Mouse (Mus musculus) left cerebral cortex, adult 18-20 months (tissue): ENCODE results near the gene Tcea2. TPM values are rescaled to one million over a fixed set of nuclear protein-coding genes. Genes with fewer than 3 reads are reported as not detected.
A peak's percentile ranks its signal among the peaks of the same experiment; 100 is the strongest.

Source experiments
- DNase-seq, 2 experiments: peaks; one replicate each; pipeline ENCODE4 v3.0.0; 2021 to 2022; ENCODE audit warnings: low spot score in 2 of 2, mixed read lengths in 1 of 2
- total RNA-seq, 2 experiments: library from RNA; stranded (reverse); gene quantifications; 2 replicates each; pipeline ENCODE4 v1.2.3; 2021

Gene Tcea2
- total RNA-seq, 2 experiments from 2014 or later, result 58.3 to 59.3 TPM

- DNase-seq, result no peak
Observed at GRCm38 (mm10) chr2:181698241-181698640, 18.1 kb downstream of the Tcea2 start, which contains the start of gene Lkaaear1. Gene Lkaaear1, minus strand, starts transcription at chr2:181698442.

DNA sequence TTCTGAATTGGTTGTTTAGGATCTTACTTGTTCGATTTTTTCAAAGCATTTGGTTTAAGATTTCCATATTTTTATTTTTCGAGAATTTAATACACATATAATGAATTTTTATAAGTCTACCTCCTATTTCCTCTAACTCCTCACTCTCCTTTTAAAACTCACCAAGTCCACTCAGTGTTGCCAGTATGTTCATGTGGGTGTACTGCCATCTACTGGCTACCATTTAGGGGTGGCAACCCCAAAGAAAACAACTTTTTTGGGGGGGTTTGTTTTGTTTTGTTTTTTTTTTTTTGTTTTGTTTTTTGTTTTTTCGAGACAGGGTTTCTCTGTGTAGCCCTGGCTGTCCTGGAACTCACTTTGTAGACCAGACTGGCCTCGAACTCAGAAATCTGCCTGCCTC is 26.6 kb downstream of the Tcea2 start:
- no peak for DNase-seq

GRCm38 (mm10) chr2:181713749-181714148 is 33.6 kb downstream of the Tcea2 start:
- peak; percentile 48 to 66 for DNase-seq

GRCm38 (mm10) chr2:181714903-181715326 is 34.8 kb downstream of the Tcea2 start, which contains the start of gene Oprl1:
Gene Oprl1, plus strand, starts transcription at chr2:181715016.
- peak; percentile 63 to 74 for DNase-seq

- DNase-seq, result no peak
Observed at GRCm38 (mm10) chr2:181715382-181715781, 35.3 kb downstream of the Tcea2 start.

DNA sequence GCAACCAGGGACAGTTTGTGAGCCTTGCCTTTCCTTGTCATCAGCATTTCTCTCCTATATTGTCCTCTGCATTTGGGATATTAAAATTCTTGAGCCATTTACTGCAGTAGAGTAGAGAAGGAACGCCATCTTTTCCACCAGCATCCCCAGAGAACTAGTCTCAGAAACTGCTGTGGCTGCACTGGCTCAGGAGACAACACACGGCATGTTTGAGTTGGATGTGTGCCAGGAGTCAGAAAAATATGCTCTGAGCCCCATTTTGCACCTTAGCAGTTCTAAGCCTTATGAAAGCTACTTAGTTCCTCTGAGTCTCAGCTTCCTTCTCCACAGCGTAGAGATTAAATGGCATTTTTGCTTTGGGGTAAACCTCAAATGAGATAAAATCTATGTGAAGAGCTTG is 36.9 kb downstream of the Tcea2 start:
- DNase-seq, result no peak

DNA sequence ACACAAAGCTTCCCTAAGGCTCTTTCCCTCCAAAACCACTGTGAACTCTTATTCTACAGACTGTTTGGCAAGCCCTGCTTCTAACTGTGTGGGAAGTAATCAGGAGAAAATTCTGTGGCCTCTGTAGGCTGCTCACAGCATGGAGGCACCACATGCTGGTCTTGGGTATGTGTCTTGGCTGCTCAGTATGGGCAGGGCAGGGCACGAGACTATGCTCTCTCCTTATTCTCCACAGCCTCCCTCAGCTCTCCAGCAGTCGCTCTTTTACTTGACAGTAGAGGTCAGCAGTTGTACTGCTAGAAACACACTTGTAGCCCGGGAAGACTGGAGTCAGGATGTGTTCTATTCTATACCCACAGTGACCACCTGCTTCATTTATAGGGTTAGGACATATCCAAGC is 40.0 kb downstream of the Tcea2 start:
- DNase-seq, result no peak

DNA sequence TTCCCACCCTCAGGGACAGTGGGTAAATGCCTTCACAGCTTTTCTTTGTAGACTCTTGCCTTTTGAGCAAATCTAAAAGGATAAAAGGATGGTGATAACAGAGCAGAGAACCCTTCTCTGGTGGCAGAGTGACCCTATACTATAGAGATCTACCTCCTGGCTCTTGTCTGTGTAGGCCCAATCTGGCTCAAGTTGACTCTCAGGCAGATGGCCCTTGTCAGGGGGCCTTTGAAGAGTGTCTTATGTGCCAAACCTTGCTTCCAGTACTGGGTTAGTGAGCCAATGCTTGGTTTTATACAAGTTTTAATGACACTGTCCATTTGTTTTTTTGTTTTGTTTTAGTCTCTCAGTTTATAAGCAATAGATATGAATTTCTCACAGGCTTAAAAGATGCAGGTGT is 41.1 kb downstream of the Tcea2 start:
- no peak for DNase-seq

DNA sequence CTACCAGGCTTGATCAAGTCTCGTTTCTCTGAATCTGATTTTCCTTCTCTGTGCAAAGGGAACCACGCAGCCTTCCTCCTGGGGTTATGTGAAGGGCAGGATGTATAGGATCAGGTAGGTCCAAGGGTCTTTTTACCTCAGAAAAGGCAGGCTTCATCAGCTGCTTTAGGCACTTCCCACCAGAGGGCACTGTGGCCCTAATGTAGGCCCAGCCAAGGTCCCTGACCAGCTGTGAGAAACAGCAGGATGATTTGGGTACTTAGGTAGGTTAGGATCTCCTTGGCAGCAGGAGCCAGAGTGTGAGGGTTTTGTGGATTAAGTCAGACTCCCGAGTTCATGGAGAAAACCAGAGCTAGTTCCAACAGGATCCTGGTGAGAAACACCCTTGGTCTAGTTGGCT is 42.1 kb downstream of the Tcea2 start:
- peak in 1 of 2 experiments; percentile 46 for DNase-seq

- no peak for DNase-seq
Observed at GRCm38 (mm10) chr2:181727659-181728262, 47.7 kb downstream of the Tcea2 start.

DNA sequence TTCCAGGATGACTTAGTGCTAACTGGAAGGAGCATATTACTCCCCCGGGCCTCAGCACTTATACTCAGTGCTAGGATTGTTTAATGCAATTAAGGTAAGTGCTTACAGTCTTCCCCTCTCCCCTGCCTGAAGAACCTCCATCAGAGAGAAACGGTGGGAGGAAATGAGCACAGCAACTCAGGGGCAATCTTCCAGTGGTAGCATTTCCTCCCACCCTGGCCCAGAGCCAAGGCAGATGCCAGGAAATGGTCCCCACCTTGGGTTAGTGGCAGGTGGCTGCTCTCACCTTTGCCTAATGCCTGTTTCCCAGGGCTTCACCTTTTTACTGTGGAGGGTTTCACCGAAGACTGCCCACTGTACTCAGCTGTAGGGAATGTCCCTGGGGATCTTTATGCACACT is 49.9 kb downstream of the Tcea2 start:
- no peak for DNase-seq

Other genes with a start within 250 kb of the Tcea2 start
- 10 to 100 TPM; 13.8 to 15.3 TPM for gene Zbtb46, start 220.9 kb upstream of the Tcea2 start, total RNA-seq
- gene Abhd16b, start 187.1 kb upstream of the Tcea2 start, total RNA-seq, result not detected
- gene Tpd52l2, start 183.2 kb upstream of the Tcea2 start, total RNA-seq, result 10 to 100 TPM; 77.5 to 82.8 TPM
- gene Dnajc5, start 159.8 kb upstream of the Tcea2 start, total RNA-seq, result 100 to 1,000 TPM; 299 to 304 TPM
- 10 to 100 TPM; 51.5 to 70.2 TPM for gene Uckl1, start 95.4 kb upstream of the Tcea2 start, total RNA-seq
- gene Prpf6, start 88.4 kb upstream of the Tcea2 start, total RNA-seq, result 10 to 100 TPM; 57.5 to 60.3 TPM
- gene Zfp512b, start 87.5 kb upstream of the Tcea2 start, total RNA-seq, result 10 to 100 TPM; 70.4 to 77.9 TPM
- gene Samd10, start 81.1 kb upstream of the Tcea2 start, total RNA-seq, result 10 to 100 TPM; 20.8 to 23.5 TPM
- gene Gm29797, start 23.3 kb upstream of the Tcea2 start, total RNA-seq, result under 1 TPM; 0.67 to 0.80 TPM
- 10 to 100 TPM; 14.2 to 14.3 TPM for gene Sox18, start 8.7 kb upstream of the Tcea2 start, total RNA-seq
- gene Rgs19, start 13.7 kb downstream of the Tcea2 start, total RNA-seq, result 10 to 100 TPM; 29.3 to 30.7 TPM
- not detected for gene Lkaaear1, start 18.1 kb downstream of the Tcea2 start, total RNA-seq
- gene Oprl1, start 34.7 kb downstream of the Tcea2 start, total RNA-seq, result 10 to 100 TPM; 57.5 to 61.9 TPM
- gene Myt1, start 83.0 kb downstream of the Tcea2 start, total RNA-seq, result 10 to 100 TPM; 10.4 to 15.5 TPM
- gene Pcmtd2, start 157.5 kb downstream of the Tcea2 start, total RNA-seq, result 10 to 100 TPM; 81.2 to 83.6 TPM
- gene Polr3k, start 184.0 kb downstream of the Tcea2 start, total RNA-seq, result 10 to 100 TPM; 28.5 to 31.9 TPM